Mouse (Mus musculus) layer of hippocampus, adult 18-20 months (tissue): ENCODE measurements around the gene Spata19. TPM values are rescaled to one million over a fixed set of nuclear protein-coding genes. Genes with fewer than 3 reads are reported as not detected.
A peak's percentile ranks its signal among the peaks of the same experiment; 100 is the strongest.

Source experiments
- DNase-seq, 2 experiments: peaks; one replicate each; pipeline ENCODE4 v3.0.0; 2022; ENCODE audit warnings: low spot score in 2 of 2
- long read RNA-seq: library from polyadenylated mRNA; stranded (forward); transcript quantifications from one replicate; pipeline ENCODE4 v2.0.0, GENCODE M21; 2021
- total RNA-seq, 2 experiments: library from RNA; stranded (reverse); gene quantifications; 2 replicates each; pipeline ENCODE4 v1.2.3; 2021

The Spata19 gene
- total RNA-seq = under 1 TPM in 1 of 2 experiments, not detected in 1; 0.54 TPM
- long read RNA-seq = 0 reads

- no peak for DNase-seq
These were observed at the start of gene Spata19 for GRCm38 (mm10) chr9:27396500-27396899. Gene Spata19, plus strand, starts transcription at chr9:27396800.

DNA sequence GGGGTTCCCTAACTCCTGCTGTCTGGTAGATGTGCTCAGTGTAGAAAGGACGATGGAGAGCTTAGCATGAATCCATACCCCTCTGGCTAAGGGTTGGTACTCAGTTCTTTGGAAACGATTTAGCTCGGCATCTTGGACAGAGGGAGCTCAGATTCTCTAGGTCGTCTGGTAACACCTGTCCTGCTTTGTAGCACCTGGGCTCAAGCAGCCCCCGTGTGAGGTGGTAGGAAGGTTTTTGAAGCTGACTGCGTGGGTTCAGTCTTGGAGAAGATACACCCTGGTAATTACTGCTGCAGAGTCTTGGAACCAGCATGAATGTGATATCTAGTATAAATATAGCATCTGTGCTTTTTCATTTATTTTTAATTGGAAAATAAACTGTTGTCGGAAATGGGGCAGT, 43.5 kb upstream of the Spata19 start:
- no peak for DNase-seq

GRCm38 (mm10) chr9:27357893-27358292, 38.7 kb upstream of the Spata19 start:
- DNase-seq = no peak

DNA sequence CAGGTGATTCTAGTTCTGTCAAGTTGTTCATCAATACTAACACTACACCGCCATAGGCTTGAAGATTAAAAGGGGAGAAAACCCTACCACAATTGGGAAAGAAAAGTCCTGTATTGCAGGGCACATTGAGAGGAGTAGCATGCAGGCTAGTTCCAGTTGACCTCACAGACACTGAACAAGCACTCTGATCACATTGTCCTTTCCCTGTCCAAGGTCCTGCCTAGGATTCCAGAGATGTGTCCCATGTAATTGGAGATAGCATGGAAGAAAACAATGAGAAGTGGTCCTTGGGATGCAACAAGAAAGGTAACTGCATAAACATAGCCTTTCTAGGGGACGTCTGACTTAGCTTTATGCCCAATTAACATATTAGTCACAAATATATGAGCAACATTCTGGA, 29.4 kb upstream of the Spata19 start:
- DNase-seq = no peak

GRCm38 (mm10) chr9:27369108-27369507, 27.5 kb upstream of the Spata19 start:
- DNase-seq = no peak

DNA sequence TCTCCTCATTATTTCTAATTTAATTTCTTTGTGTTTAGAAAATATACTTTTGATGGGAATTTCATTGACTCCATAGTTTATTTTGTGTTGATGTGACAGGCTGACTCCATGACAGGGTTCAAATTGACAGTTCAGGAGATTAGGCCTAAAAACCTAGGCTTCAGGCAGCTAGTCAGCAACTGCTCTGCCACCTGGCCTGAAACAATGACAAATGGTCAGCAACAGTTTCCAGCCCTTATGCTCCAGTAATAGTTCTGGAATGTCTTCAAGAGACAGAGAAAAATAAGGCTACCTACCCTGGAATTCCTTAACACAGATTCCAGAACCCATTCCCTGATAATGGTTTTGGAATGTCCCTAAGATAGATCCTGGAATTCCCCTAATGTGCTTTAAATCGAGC, 20.9 kb upstream of the Spata19 start:
- no peak for DNase-seq

- no peak for DNase-seq
These were observed 9.6 kb upstream of the Spata19 start for GRCm38 (mm10) chr9:27386951-27387350.

DNA sequence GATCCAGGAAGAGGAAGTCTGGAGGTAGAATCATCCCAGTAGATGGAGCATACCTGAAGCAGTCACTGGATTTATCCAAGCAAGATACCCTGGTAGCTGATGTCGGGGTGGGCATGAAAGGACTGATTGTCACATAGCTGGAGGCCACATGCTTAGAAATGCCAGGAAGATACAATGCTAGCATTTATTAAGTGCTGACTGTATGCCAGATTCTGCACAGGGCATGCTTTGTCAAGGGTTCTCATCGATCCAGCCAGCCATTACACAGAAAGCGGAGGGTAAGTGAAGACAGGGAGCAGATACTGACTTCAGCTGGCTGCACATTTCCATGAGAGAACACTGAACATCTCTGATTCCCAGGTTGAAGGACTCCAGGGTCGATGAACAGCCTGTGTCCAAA, 4.6 kb downstream of the Spata19 start:
- DNase-seq = peak in 1 of 2 experiments; percentile 38

GRCm38 (mm10) chr9:27409733-27410132, 13.1 kb downstream of the Spata19 start:
- peak; percentile 38 to 66 for DNase-seq

DNA sequence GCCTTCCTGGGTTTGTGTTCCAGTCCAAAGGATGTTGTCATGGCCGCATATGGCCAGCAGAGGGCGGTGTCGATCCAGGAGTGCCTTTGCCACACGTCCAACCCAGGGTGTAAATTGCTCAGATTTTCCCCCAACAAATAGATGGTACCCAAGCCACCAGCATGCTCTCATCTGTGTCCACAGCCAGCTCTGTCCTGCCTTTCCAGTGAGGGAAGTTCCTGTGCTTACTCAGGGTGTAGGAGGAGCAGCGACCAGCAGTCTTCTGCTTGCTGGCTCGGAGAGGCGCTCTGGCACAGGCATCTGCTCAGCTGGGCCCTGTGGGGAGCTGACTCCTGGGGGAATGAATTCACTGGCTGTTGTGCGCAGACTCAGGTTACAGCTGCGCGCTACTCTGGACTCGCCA, 17.5 kb downstream of the Spata19 start:
- peak; percentile 55 to 90 for DNase-seq

GRCm38 (mm10) chr9:27424511-27424910, 27.9 kb downstream of the Spata19 start:
- peak in 1 of 2 experiments; percentile 58 for DNase-seq

GRCm38 (mm10) chr9:27428552-27428951, 32.0 kb downstream of the Spata19 start:
- DNase-seq = no peak

- no peak for DNase-seq
These were observed 36.7 kb downstream of the Spata19 start for GRCm38 (mm10) chr9:27433301-27433700.

DNA sequence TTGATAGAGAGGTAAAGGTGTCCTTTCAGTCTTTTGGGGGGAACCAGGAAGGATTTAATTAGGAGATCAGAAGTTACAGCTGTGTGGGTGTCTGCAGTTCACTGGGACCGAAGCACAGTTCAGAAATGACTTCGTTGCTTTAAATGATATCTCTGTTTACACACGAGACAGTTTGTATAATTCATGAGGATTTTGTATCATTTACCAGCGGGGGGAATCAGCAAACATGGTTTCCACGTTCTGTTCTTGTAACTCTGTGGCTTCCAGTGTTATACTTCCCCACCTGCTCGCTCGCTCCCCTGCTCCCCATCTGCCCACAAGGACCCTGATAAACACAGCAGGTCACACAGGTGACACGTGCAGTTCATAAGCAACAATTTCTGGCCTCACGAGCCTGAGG, 39.3 kb downstream of the Spata19 start:
- no peak for DNase-seq

GRCm38 (mm10) chr9:27437391-27438061, 40.9 kb downstream of the Spata19 start:
- DNase-seq = peak in 1 of 2 experiments; percentile 56

- no peak for DNase-seq
These were observed 53.3 kb downstream of the Spata19 start for GRCm38 (mm10) chr9:27449780-27450422.

Other genes with a start within 250 kb of the Spata19 start
- 10 to 100 TPM; 34.6 to 37.8 TPM for gene Jam3, start 241.4 kb upstream of the Spata19 start, total RNA-seq
- 10 to 100 TPM; 20.4 to 20.5 TPM for gene Igsf9b, start 97.6 kb upstream of the Spata19 start, total RNA-seq